Mouse (Mus musculus) small intestine, adult 2 months (tissue): ENCODE measurements around the gene Gpr34. TPM values are rescaled to one million over a fixed set of nuclear protein-coding genes. Genes with fewer than 3 reads are reported as not detected.

ENCODE experiments used
- H3K27ac ChIP-seq: fragments of 200-500 bp; 2 replicates; pipeline ENCODE4 v1.5.1; 2012; ENCODE audit warnings: low read depth, low read length, control low read depth, inconsistent platforms; ENCODE audit not compliant: insufficient read depth
- H3K27me3 ChIP-seq: fragments of 200-500 bp; 2 replicates; pipeline ENCODE4 v1.6.1; 2012; ENCODE audit warnings: mild to moderate bottlenecking, moderate library complexity, low read length, inconsistent platforms; ENCODE audit not compliant: control insufficient read depth, insufficient read depth
- H3K36me3 ChIP-seq: fragments of 200-500 bp; 2 replicates; pipeline ENCODE4 v1.6.1; 2012; ENCODE audit warnings: mild to moderate bottlenecking, low read length, control low read depth, inconsistent platforms; ENCODE audit not compliant: control insufficient read depth, insufficient read depth
- H3K4me1 ChIP-seq: fragments of 200-500 bp; 2 replicates; pipeline ENCODE4 v1.6.1; 2012; ENCODE audit warnings: low read length, inconsistent platforms, mixed read lengths; ENCODE audit not compliant: control insufficient read depth, insufficient read depth, insufficient read length
- H3K4me3 ChIP-seq: fragments of 200-500 bp; 2 replicates; pipeline ENCODE4 v1.5.1; 2012; ENCODE audit warnings: low read depth, mild to moderate bottlenecking, control low read depth, inconsistent platforms, low read length, moderate library complexity
- CTCF ChIP-seq: fragments of 200-500 bp; IDR thresholded peaks from 2 replicates; pipeline ENCODE4 v1.5.1; 2012; ENCODE audit warnings: low read depth, mild to moderate bottlenecking, control low read depth, inconsistent platforms, low read length, moderate library complexity, mixed read lengths; ENCODE audit not compliant: insufficient replicate concordance, insufficient read length; ENCODE audit errors: extremely low read depth
- POLR2A ChIP-seq: fragments of 200-500 bp; IDR thresholded peaks from 2 replicates; pipeline ENCODE4 v1.6.1; 2012; ENCODE audit warnings: low read depth, mild to moderate bottlenecking, control low read depth, inconsistent platforms, low read length, moderate library complexity
- WGBS: fragments of 180-500 bp; shearing (Covaris S2); methylation state at CpG from one replicate; pipeline ENCODE4 v1.1.7; 2018; 5-methylcytosine and 5-hydroxymethylcytosine counted together
- polyA plus RNA-seq: library from polyadenylated mRNA; depleted of rRNA; stranded (reverse); fragments of >200 nt; gene quantifications from 2 replicates; pipeline ENCODE4 v1.2.3, GENCODE M21; 2012; rRNA removed

The Gpr34 gene
- polyA plus RNA-seq: not detected in 2 replicates

- Histone ChIP-seq H3K36me3 (no peaks in the 10 kb centered on the region), H3K27me3 (no peaks in the 10 kb centered on the region), H3K4me1 (no peaks in the 10 kb centered on the region), H3K4me3 (no peak within 1 kb of the TSS), H3K27ac (no peak within 1 kb of the TSS; the same call in 1 of the 2 replicates)
- TF ChIP-seq POLR2A (no peak), CTCF (no peak)
- WGBS: 61% methylated on average over 5 of the region's 5 CpGs
Measured at GRCm38 (mm10) chrX:13631599-13632283, at the start of gene Gpr34. Gene Gpr34, plus strand, starts transcription at chrX:13632089.

DNA sequence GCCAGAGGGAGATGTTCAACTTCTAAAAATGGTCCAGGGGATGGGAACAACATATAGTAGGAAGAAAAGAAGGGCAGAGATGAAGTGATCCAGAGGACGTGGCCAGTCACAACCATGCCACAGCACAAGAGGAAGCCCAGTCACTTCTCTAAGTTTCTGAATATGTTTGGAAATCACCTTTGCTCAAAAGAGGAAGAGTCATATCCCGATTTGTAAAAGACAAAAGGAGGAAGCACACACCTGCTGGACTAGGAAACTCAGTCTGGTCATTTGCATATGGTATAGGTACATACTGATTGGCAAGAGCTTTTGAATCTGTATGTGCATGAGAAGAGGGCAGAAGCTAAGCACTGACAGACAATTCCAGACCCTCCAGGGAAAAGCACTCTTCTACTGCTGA lies 32.5 kb upstream of the Gpr34 start:
- no peaks in the 10 kb centered on the region for H3K27me3 ChIP-seq
- H3K4me1 ChIP-seq: peaks cover 2% of the 10 kb centered on the region; the same call in 1 of the 2 replicates
- H3K4me3 ChIP-seq: no peak overlapping the region
- TF ChIP-seq CTCF: no peak
- TF ChIP-seq POLR2A: no peak
- H3K36me3 ChIP-seq: no peaks in the 10 kb centered on the region
- no peak overlapping the region for H3K27ac ChIP-seq
- WGBS: 62% methylated on average over 2 of the region's 2 CpGs

GRCm38 (mm10) chrX:13599966-13600365 lies 31.9 kb upstream of the Gpr34 start:
- Histone ChIP-seq H3K27me3 (no peaks in the 10 kb centered on the region), H3K27ac (no peak overlapping the region), H3K36me3 (0 out of 2 replicates have a peak, but pooled peaks cover 1% of the 10 kb centered on the region), H3K4me3 (no peak overlapping the region), H3K4me1 (peaks cover 2% of the 10 kb centered on the region; the same call in 1 of the 2 replicates)
- WGBS: 53% methylated on average over 1 of the region's 1 CpGs
- TF ChIP-seq CTCF: no peak
- TF ChIP-seq POLR2A: no peak

DNA sequence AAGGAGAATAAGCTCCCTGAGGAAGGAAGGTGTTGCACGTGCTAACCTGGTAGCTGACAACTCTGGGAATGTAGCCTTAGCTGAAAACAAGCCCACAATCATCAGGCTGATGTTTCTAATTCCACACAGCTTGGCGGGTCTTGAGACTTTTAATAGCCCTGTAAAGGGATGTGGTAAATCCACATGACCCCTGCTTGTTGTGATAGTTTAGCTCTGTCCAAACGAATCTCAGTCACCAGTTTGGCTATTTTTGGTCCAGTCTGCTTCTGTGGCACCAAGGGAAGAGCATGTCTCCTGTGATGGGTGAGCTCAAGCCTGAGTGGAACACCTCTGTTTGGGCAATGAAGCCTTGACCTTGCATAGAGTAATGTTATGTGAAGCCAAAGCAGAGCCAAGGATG lies 25.1 kb upstream of the Gpr34 start:
- no peaks in the 10 kb centered on the region for H3K27me3 ChIP-seq
- no peak overlapping the region for H3K4me3 ChIP-seq
- no peak overlapping the region for H3K27ac ChIP-seq
- H3K36me3 ChIP-seq: 0 out of 2 replicates have a peak, but pooled peaks cover 1% of the 10 kb centered on the region
- TF ChIP-seq CTCF: no peak
- TF ChIP-seq POLR2A: no peak
- H3K4me1 ChIP-seq: no peaks in the 10 kb centered on the region
- WGBS: 63% methylated on average over 3 of the region's 3 CpGs

- Histone ChIP-seq H3K27ac (no peak overlapping the region), H3K36me3 (0 out of 2 replicates have a peak, but pooled peaks cover 1% of the 10 kb centered on the region), H3K4me3 (no peak overlapping the region), H3K4me1 (no peaks in the 10 kb centered on the region), H3K27me3 (no peaks in the 10 kb centered on the region)
- WGBS: 24% methylated on average over 3 of the region's 3 CpGs
- no peak for TF ChIP-seq POLR2A
- TF ChIP-seq CTCF: no peak
Measured at GRCm38 (mm10) chrX:13607752-13608151, 24.1 kb upstream of the Gpr34 start.

- Histone ChIP-seq H3K27me3 (no peaks in the 10 kb centered on the region), H3K27ac (no peak overlapping the region), H3K4me3 (no peak overlapping the region), H3K36me3 (0 out of 2 replicates have a peak, but pooled peaks cover 3% of the 10 kb centered on the region), H3K4me1 (no peaks in the 10 kb centered on the region)
- WGBS: 92% methylated on average over 5 of the region's 5 CpGs
- TF ChIP-seq POLR2A (no peak), CTCF (no peak)
Measured at GRCm38 (mm10) chrX:13611114-13611513, 20.8 kb upstream of the Gpr34 start.

DNA sequence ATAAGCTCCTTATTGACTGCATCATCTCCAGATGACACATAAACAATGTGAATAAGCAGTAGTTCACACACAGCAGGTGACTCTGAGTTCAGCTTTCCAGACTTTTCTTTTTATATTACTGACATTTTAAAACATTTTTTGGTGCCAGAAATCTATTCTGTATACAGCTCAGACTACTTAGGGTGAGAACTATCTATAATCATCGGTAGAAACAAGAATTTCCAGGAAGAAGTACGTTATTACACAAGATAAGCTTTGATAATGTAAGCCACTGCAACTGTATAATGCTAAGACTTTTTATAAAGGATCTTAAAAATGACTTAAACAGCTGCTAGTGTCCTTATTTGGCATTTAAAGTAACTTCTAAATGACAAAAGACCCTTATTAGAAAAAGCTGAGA lies 19.8 kb upstream of the Gpr34 start:
- no peak overlapping the region for H3K4me3 ChIP-seq
- H3K27me3 ChIP-seq: no peaks in the 10 kb centered on the region
- no peak overlapping the region for H3K27ac ChIP-seq
- no peaks in the 10 kb centered on the region for H3K4me1 ChIP-seq
- 37% methylated on average over 2 of the region's 2 CpGs for WGBS
- TF ChIP-seq POLR2A (no peak), CTCF (no peak)
- H3K36me3 ChIP-seq: 0 out of 2 replicates have a peak, but pooled peaks cover 3% of the 10 kb centered on the region
